Mouse (Mus musculus) heart, postnatal 0 days (tissue): ENCODE data around the gene Cep95.

ENCODE experiments used
- CTCF ChIP-seq: IDR thresholded peaks from 2 replicates; pipeline ENCODE4 v1.5.1; 2016; ENCODE audit warnings: antibody characterized with exemption, control low read depth, low read depth
- EP300 ChIP-seq: IDR thresholded peaks from 2 replicates; pipeline ENCODE4 v1.6.1; 2016; ENCODE audit warnings: antibody characterized with exemption, low read depth

GRCm38 (mm10) chr11:106785043-106785442, 4.0 kb upstream of the Cep95 start:
- TF ChIP-seq CTCF (no peak), EP300 (no peak)
